Mouse (Mus musculus) thymus, adult 2 months (tissue): ENCODE measurements around the gene Tut1.

Experiments
- CTCF ChIP-seq: fragments of 200-500 bp; IDR thresholded peaks from 2 replicates; pipeline ENCODE4 v1.5.1; 2012; ENCODE audit warnings: mild to moderate bottlenecking, control low read depth, low read length, moderate library complexity, borderline replicate concordance; ENCODE audit not compliant: control insufficient read depth, poor library complexity, insufficient read depth; ENCODE audit errors: extremely low read depth
- POLR2A ChIP-seq: fragments of 200-500 bp; IDR thresholded peaks from 2 replicates; pipeline ENCODE4 v1.6.1; 2012; ENCODE audit warnings: mild to moderate bottlenecking, low read length, control low read depth, moderate library complexity; ENCODE audit not compliant: control insufficient read depth, poor library complexity, insufficient read depth; ENCODE audit errors: extremely low read depth

GRCm38 (mm10) chr19:8950190-8950589, 3.5 kb upstream of the Tut1 start:
- TF ChIP-seq CTCF (no peak), POLR2A (no peak)
